Mouse (Mus musculus) E14TG2a.4 (cell line): ENCODE data around the gene Nrp2.

ENCODE experiments used
- CTCF ChIP-seq: conservative IDR thresholded peaks from 2 replicates; pipeline ENCODE4 v1.5.1; 2014; ENCODE audit warnings: low read length
- NANOG ChIP-seq: IDR thresholded peaks from 2 replicates; pipeline ENCODE4 v1.6.1; 2014; ENCODE audit warnings: borderline replicate concordance, low read length, mixed read lengths
- POU5F1 ChIP-seq: IDR thresholded peaks from 2 replicates; pipeline ENCODE4 v1.6.1; 2014; ENCODE audit warnings: low read length, borderline replicate concordance

DNA sequence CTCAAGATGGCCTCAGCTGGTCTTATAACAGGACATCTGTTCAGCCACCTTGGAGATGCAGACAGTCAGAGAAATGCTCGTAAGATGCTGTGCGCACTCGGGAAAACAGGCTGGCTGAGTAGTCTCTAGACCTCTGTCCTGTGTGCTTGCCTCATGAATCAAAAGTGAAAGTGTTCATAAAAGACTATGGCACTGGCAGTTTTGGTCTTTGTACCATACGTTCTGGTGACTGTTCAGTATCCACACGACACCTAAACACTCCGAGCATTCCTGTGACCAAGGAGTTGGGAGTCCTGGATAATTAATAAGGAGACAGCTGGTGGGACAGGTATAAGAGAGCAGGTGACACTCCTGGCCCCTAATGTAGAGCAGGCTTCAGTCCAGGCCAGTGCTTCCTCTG, 16.7 kb downstream of the Nrp2 start:
- TF ChIP-seq CTCF (no peak), NANOG (no peak), POU5F1 (no peak)
